24 mouse cellular contexts compared by ENCODE assay signal in the genomic region with DNA sequence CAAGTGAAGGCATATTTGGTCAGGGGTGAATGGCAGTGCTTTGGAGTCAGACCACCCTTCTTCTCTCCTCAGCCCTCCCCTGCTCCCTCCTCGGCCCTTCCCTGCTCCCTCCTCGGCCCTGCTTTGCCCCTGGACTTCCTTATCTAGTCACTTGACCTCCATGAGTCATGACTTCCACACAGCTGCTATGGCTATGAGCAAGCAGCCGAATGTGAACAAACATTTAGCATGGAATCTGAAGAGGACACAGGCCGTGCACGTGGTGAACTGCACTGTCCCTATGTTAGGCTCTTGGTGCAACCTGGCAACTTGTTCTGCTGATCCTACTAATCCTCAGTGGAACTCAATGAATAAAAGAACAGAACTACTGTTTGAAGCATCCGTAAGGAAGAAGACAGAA.
A peak's percentile ranks its signal among the peaks of the same experiment; 100 is the strongest.
DNase-seq lines count a peak whose midpoint lies in the region; ATAC-seq and TF ChIP-seq lines count a peak whose summit lies in the region.
"Had no signal": no experiment of that assay in that cellular context is flagged by ENCODE, and none has a peak within 500 bp of the region (broad histone marks: within the 10 kb centered on the region; RNA-seq: fewer than 3 reads in every experiment).

No protein-coding gene starts in this region.

- TF ChIP-seq CTCF in heart, adult 2 months (IDR thresholded peaks at IDR 0.05): no peak

- intact Hi-C loops in heart, adult 2 months (cut with DNase I): no loop called here

- H3K4me3 ChIP-seq in heart, embryonic 16.5 days (ENCODE audit: low read length): no peak overlapping the region
- H3K4me3 ChIP-seq in heart, adult 2 months: no peak overlapping the region
- peak overlapping the region; percentile 38 for H3K4me3 ChIP-seq in megakaryocyte, embryonic 14.5 days (replicated peaks)
- H3K4me3 ChIP-seq: embryonic facial prominence, embryonic 15.5 days; erythroblast, embryonic 14.5 days; forebrain, embryonic 10.5 days; hindbrain, embryonic 10.5 days; intestine, embryonic 15.5 days had no signal

- TF ChIP-seq EP300 in heart, adult 2 months (IDR thresholded peaks at IDR 0.05; ENCODE audit: insufficient read depth, low read depth, low read length): no peak

- no peaks in the 10 kb centered on the region for H3K27me3 ChIP-seq in heart, embryonic 16.5 days (ENCODE audit: control insufficient read depth, insufficient read depth, low read length)
- no peaks in the 10 kb centered on the region for H3K27me3 ChIP-seq in heart, adult 2 months (ENCODE audit: control insufficient read depth, insufficient read depth, low read length)
- no peaks in the 10 kb centered on the region for H3K27me3 ChIP-seq in megakaryocyte, embryonic 14.5 days (replicated peaks)
- H3K27me3 ChIP-seq: CH12.LX; embryonic facial prominence, embryonic 15.5 days; intestine, embryonic 15.5 days; Patski had no signal

- H3K4me2 ChIP-seq in heart, embryonic 16.5 days (ENCODE audit: low read depth, low read length): no peak overlapping the region
- H3K4me2 ChIP-seq: embryonic facial prominence, embryonic 15.5 days; heart, embryonic 11.5 days; hindbrain, embryonic 14.5 days; intestine, embryonic 15.5 days had no signal

- WGBS in heart, embryonic 16.5 days: 26% methylated on average over 6 of the region's 6 CpGs
- 26% methylated on average over 6 of the region's 6 CpGs for WGBS in heart, adult 2 months

- no peaks in the 10 kb centered on the region for H3K9me3 ChIP-seq in heart, embryonic 16.5 days (replicated peaks; ENCODE audit: control insufficient read depth, low read length)
- H3K9me3 ChIP-seq in megakaryocyte, embryonic 14.5 days: peaks cover 28% of the 10 kb centered on the region
- H3K9me3 ChIP-seq: embryonic facial prominence, embryonic 15.5 days; forebrain, embryonic 10.5 days; hindbrain, embryonic 10.5 days; intestine, embryonic 15.5 days had no signal

- no peak overlapping the region for H3K9ac ChIP-seq in heart, embryonic 16.5 days (ENCODE audit: low read length)
- H3K9ac ChIP-seq in heart, adult 2 months (ENCODE audit: low read depth, low read length): no peak overlapping the region
- H3K9ac ChIP-seq: embryonic facial prominence, embryonic 15.5 days; hindbrain, embryonic 14.5 days; intestine, embryonic 15.5 days had no signal

- ATAC-seq in heart, embryonic 16.5 days (replicated peaks; ENCODE audit: extremely low read depth, insufficient read depth, low FRiP score): peak; percentile 63; the same call in 1 of the 2 replicates
- ATAC-seq in megakaryocyte, adult 5-6 weeks (ENCODE audit: poor library complexity, severe bottlenecking): no peak
- no peak for ATAC-seq in frontal cortex, adult (ENCODE audit: low TSS enrichment)
- ATAC-seq: activated CD4-positive, CD25-positive, alpha-beta regulatory T cell, adult 4 months; forebrain, embryonic 14.5 days; intestine, embryonic 15.5 days; Patski had no signal

- no peaks in the 10 kb centered on the region for H3K79me2 ChIP-seq in heart, adult 2 months (replicated peaks; ENCODE audit: control insufficient read depth, insufficient read depth, low read length)

- no peak for DNase-seq in heart, adult 2 months
- DNase-seq in adrenal gland, postnatal 25 days: peak; percentile 7
- no peak for DNase-seq in cerebellum, adult 11-12 months
- DNase-seq: cerebellum, adult 2 months; cerebellum, postnatal 10 days; gastrocnemius, postnatal 10 days; heart, adult 18-20 months; heart, postnatal 14 days; kidney, adult 18-20 months had no signal

- no peak overlapping the region for H3K27ac ChIP-seq in heart, embryonic 16.5 days (ENCODE audit: low read length)
- H3K27ac ChIP-seq in heart, adult 2 months: no peak overlapping the region
- H3K27ac ChIP-seq: embryonic facial prominence, embryonic 15.5 days; forebrain, embryonic 10.5 days; hindbrain, embryonic 10.5 days; hindbrain, embryonic 14.5 days; intestine, embryonic 15.5 days had no signal

- no peak for TF ChIP-seq POLR2A in heart, adult 2 months (IDR thresholded peaks at IDR 0.05; ENCODE audit: insufficient read depth, low read depth, low read length)

- H3K4me1 ChIP-seq in heart, embryonic 16.5 days (ENCODE audit: control insufficient read depth, insufficient read depth, low read length): peaks cover 7% of the 10 kb centered on the region
- H3K4me1 ChIP-seq in heart, adult 2 months (ENCODE audit: control insufficient read depth, insufficient read depth, low read length): no peaks in the 10 kb centered on the region
- no peaks in the 10 kb centered on the region for H3K4me1 ChIP-seq in megakaryocyte, embryonic 14.5 days
- H3K4me1 ChIP-seq: embryonic facial prominence, embryonic 15.5 days; forebrain, embryonic 10.5 days; hindbrain, embryonic 10.5 days; intestine, embryonic 15.5 days had no signal

- no peaks in the 10 kb centered on the region for H3K36me3 ChIP-seq in heart, embryonic 16.5 days (ENCODE audit: control insufficient read depth, insufficient read depth)
- H3K36me3 ChIP-seq in heart, adult 2 months (ENCODE audit: control insufficient read depth, insufficient read depth, low read length): no peaks in the 10 kb centered on the region
- H3K36me3 ChIP-seq in megakaryocyte, embryonic 14.5 days (replicated peaks; ENCODE audit: low read length): no peaks in the 10 kb centered on the region
- H3K36me3 ChIP-seq: embryonic facial prominence, embryonic 15.5 days; forebrain, embryonic 10.5 days; hindbrain, embryonic 10.5 days; intestine, embryonic 15.5 days had no signal
